Mouse (Mus musculus): ENCODE data around the gene Tlcd2. TPM values are rescaled to one million over a fixed set of nuclear protein-coding genes. Genes with fewer than 3 reads are reported as not detected.

The Tlcd2 gene
- polyA plus RNA-seq, 1 experiment from 2014 or later = 10.6 TPM

GRCm38 (mm10) chr11:75431307-75431706 lies 30.2 kb upstream of the Tlcd2 start:
- no peak for DNase-seq (ENCODE audit: low spot score)

DNA sequence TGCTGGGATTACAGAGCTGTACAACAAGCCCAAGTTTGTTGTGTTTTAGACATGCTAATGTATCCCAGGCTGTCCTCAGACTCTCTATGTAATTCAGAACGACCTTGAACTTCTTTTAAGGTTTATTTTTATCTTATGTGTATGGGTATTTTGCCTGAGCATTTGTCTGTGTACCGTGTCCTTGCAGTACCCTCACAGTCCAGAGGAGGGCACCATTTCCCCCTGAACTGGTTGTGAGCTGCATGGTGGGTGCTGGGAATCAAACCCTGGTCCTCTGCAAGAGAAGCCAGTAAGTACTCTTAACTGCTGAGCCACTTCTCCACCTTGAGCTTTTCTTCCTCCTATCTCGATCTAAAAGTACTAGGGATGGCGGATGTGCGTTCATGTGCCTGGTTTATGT lies 27.4 kb upstream of the Tlcd2 start:
- Histone ChIP-seq H3K36me3 (no peaks in the 10 kb centered on the region), H3K9me3 (replicated peaks) (peaks cover 6% of the 10 kb centered on the region), H3K4me1 (no peaks in the 10 kb centered on the region), H3K27me3 (ENCODE audit: low read depth, poor library complexity, severe bottlenecking) (no peaks in the 10 kb centered on the region), H3K27ac (replicated peaks) (no peak overlapping the region), H3K4me3 (no peak overlapping the region)
- DNase-seq (ENCODE audit: low spot score) = no peak
- 89% methylated on average over 5 of the region's 5 CpGs for whole genome bisulfite sequencing

More at GRCm38 (mm10) chr11:75431307-75431706, 30.2 kb upstream of the Tlcd2 start:
- no peaks in the 10 kb centered on the region for H3K36me3 ChIP-seq
- no peaks in the 10 kb centered on the region for H3K27me3 ChIP-seq (ENCODE audit: low read depth, poor library complexity, severe bottlenecking)
- no peak overlapping the region for H3K27ac ChIP-seq (replicated peaks)
- 89% methylated on average over 11 of the region's 11 CpGs for WGBS
- H3K4me3 ChIP-seq = no peak overlapping the region
- no peaks in the 10 kb centered on the region for H3K4me1 ChIP-seq
- H3K9me3 ChIP-seq (replicated peaks) = peaks cover 6% of the 10 kb centered on the region

DNA sequence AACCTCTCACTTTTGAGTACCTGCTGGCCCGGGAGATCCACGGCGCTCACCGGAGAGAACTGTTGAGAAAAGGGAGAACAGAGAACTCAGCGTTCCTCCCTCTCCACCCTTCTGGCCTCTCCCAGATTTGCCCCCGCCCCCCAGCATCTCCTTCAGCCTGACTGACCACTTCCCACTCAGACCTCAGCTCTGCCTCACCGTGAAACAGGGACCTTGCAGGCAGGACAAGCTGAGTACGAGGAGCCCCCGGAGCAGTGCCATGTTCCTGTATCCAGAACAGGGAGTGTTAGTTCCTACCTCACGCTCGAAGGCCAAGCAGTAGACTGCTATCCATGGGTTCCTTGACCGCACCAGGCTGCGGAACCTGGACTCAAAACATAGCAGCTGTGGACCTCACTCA lies 23.3 kb upstream of the Tlcd2 start:
- Histone ChIP-seq H3K4me3 (no peak overlapping the region), H3K36me3 (peaks cover 12% of the 10 kb centered on the region), H3K27ac (replicated peaks) (no peak overlapping the region), H3K4me1 (no peaks in the 10 kb centered on the region), H3K27me3 (ENCODE audit: low read depth, poor library complexity, severe bottlenecking) (no peaks in the 10 kb centered on the region), H3K9me3 (replicated peaks) (peaks cover 6% of the 10 kb centered on the region)
- no peak for DNase-seq (ENCODE audit: low spot score)
- WGBS = 87% methylated on average over 13 of the region's 13 CpGs

DNA sequence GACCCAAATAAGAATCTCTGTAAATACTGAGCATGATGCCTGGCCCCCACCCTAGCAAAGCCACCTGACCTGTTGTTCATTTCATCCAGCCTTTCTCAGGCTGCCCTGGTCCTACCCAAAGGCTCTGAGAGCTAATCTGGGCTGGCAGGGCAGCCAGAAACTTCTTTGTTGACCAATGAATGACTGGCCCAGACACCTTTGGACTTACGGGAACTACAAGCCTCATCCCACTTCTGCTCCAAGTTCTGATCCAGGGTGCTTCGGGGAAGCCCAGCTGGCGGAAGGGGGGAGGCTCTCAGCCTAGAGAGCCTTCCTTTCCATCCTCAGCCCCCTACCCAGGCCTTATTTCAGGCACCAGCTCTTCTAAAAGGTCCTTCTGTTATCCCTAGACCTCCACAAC lies 22.7 kb upstream of the Tlcd2 start:
- Histone ChIP-seq H3K27me3 (ENCODE audit: low read depth, poor library complexity, severe bottlenecking) (no peaks in the 10 kb centered on the region), H3K27ac (replicated peaks) (no peak overlapping the region), H3K4me1 (peaks cover 5% of the 10 kb centered on the region), H3K36me3 (peaks cover 12% of the 10 kb centered on the region), H3K4me3 (no peak overlapping the region), H3K9me3 (replicated peaks) (peaks cover 6% of the 10 kb centered on the region)
- 90% methylated on average over 3 of the region's 3 CpGs for WGBS
- no peak for DNase-seq (ENCODE audit: low spot score)

- Histone ChIP-seq H3K36me3 (peaks cover 12% of the 10 kb centered on the region), H3K27ac (replicated peaks) (no peak within 1 kb of the TSS), H3K4me3 (no peak within 1 kb of the TSS), H3K27me3 (ENCODE audit: low read depth, poor library complexity, severe bottlenecking) (no peaks in the 10 kb centered on the region), H3K9me3 (replicated peaks) (peaks cover 3% of the 10 kb centered on the region), H3K4me1 (peaks cover 11% of the 10 kb centered on the region)
- 90% methylated on average over 6 of the region's 6 CpGs for WGBS
- DNase-seq (ENCODE audit: low spot score) = no peak
Observed at GRCm38 (mm10) chr11:75439363-75439762, 22.2 kb upstream of the Tlcd2 start, which contains the start of gene Serpinf2. Serpinf2 (minus strand) TSS chr11:75439591.

- H3K4me3 ChIP-seq = no peak overlapping the region
- H3K27ac ChIP-seq (replicated peaks) = no peak overlapping the region
- no peaks in the 10 kb centered on the region for H3K9me3 ChIP-seq (replicated peaks)
- H3K4me1 ChIP-seq = peaks cover 13% of the 10 kb centered on the region
- H3K27me3 ChIP-seq (ENCODE audit: low read depth, poor library complexity, severe bottlenecking) = no peaks in the 10 kb centered on the region
- DNase-seq (ENCODE audit: low spot score) = no peak
- H3K36me3 ChIP-seq = peaks cover 12% of the 10 kb centered on the region
- WGBS = 98% methylated on average over 3 of the region's 3 CpGs
Observed at GRCm38 (mm10) chr11:75439951-75440350, 21.6 kb upstream of the Tlcd2 start.

- no peaks in the 10 kb centered on the region for H3K27me3 ChIP-seq (ENCODE audit: low read depth, poor library complexity, severe bottlenecking)
- no peak overlapping the region for H3K4me3 ChIP-seq
- no peak overlapping the region for H3K27ac ChIP-seq (replicated peaks)
- H3K36me3 ChIP-seq = peaks cover 17% of the 10 kb centered on the region
- 88% methylated on average over 7 of the region's 7 CpGs for WGBS
- no peak for DNase-seq (ENCODE audit: low spot score)
- no peaks in the 10 kb centered on the region for H3K9me3 ChIP-seq (replicated peaks)
- H3K4me1 ChIP-seq = peaks cover 13% of the 10 kb centered on the region
Observed at GRCm38 (mm10) chr11:75441034-75441433, 20.5 kb upstream of the Tlcd2 start.

- H3K9me3 ChIP-seq (replicated peaks) = no peaks in the 10 kb centered on the region
- H3K4me1 ChIP-seq = peaks cover 13% of the 10 kb centered on the region
- no peak for DNase-seq (ENCODE audit: low spot score)
- H3K27ac ChIP-seq (replicated peaks) = no peak overlapping the region
- WGBS = 88% methylated on average over 16 of the region's 16 CpGs
- H3K27me3 ChIP-seq (ENCODE audit: low read depth, poor library complexity, severe bottlenecking) = no peaks in the 10 kb centered on the region
- peaks cover 17% of the 10 kb centered on the region for H3K36me3 ChIP-seq
- H3K4me3 ChIP-seq = no peak overlapping the region
Observed at GRCm38 (mm10) chr11:75441601-75442000, 19.9 kb upstream of the Tlcd2 start.

DNA sequence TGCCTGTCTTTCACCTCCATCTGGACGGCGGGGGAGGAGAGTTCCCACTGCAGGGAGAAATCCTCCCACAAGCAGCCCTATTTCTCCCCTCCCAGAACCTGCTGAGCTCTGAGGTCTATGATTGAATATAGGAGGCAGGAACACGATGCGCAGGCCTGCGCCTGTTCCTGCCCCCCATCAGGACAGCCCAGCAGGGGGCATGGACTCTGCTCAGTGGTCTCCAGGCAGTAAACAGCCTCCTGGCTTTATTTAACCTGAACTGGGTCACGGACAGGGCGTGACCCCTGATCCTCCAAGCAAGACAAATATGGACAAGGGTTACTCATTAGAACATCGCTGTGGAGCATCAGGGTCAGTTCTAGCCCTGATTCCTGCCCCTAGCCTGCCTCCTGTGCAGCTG lies 17.8 kb upstream of the Tlcd2 start:
- no peak for DNase-seq (ENCODE audit: low spot score)
- H3K36me3 ChIP-seq = peaks cover 34% of the 10 kb centered on the region

DNA sequence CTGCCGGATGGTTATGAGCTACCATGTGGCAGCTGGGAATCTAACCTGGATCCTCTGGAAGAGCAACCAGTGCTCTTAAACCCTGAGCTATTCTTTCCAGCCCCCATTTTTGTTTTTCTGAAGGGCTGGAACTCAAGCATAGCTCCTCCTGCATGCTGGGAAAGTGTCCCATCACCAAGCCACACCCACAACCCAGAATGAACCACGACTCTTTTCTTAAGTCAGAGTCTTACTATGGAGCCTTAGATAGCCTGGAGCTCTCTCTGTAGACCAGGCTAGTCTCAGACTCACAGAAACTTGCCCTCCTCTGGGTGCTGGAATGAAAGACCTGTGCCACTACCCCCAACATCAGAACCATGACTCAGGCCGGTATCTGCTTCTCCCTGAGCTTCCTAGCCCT lies 12.9 kb upstream of the Tlcd2 start:
- Histone ChIP-seq H3K27ac (replicated peaks) (no peak overlapping the region), H3K9me3 (replicated peaks) (no peaks in the 10 kb centered on the region), H3K27me3 (ENCODE audit: low read depth, poor library complexity, severe bottlenecking) (peaks cover 4% of the 10 kb centered on the region), H3K36me3 (peaks cover 39% of the 10 kb centered on the region), H3K4me1 (peaks cover 27% of the 10 kb centered on the region), H3K4me3 (no peak overlapping the region)
- no peak for DNase-seq (ENCODE audit: low spot score)
- 86% methylated on average over 3 of the region's 3 CpGs for WGBS

More for the DNA sequence above, 17.8 kb upstream of the Tlcd2 start:
- whole genome bisulfite sequencing = 44% methylated on average over 8 of the region's 8 CpGs
- no peak overlapping the region for H3K4me3 ChIP-seq
- no peaks in the 10 kb centered on the region for H3K9me3 ChIP-seq (replicated peaks)
- 0 out of 2 replicates have a peak overlapping the region, but pooled peaks have one; percentile 13 for H3K27ac ChIP-seq (replicated peaks)
- H3K4me1 ChIP-seq = peaks cover 13% of the 10 kb centered on the region
- no peaks in the 10 kb centered on the region for H3K27me3 ChIP-seq (ENCODE audit: low read depth, poor library complexity, severe bottlenecking)

- Histone ChIP-seq H3K36me3 (peaks cover 39% of the 10 kb centered on the region), H3K9me3 (replicated peaks) (no peaks in the 10 kb centered on the region), H3K27me3 (ENCODE audit: low read depth, poor library complexity, severe bottlenecking) (peaks cover 8% of the 10 kb centered on the region), H3K4me1 (peaks cover 27% of the 10 kb centered on the region), H3K27ac (replicated peaks) (peak overlapping the region; percentile 60), H3K4me3 (no peak overlapping the region)
- WGBS = 85% methylated on average over 7 of the region's 7 CpGs
- no peak for DNase-seq (ENCODE audit: low spot score)
Observed at GRCm38 (mm10) chr11:75449695-75450094, 11.8 kb upstream of the Tlcd2 start.

DNA sequence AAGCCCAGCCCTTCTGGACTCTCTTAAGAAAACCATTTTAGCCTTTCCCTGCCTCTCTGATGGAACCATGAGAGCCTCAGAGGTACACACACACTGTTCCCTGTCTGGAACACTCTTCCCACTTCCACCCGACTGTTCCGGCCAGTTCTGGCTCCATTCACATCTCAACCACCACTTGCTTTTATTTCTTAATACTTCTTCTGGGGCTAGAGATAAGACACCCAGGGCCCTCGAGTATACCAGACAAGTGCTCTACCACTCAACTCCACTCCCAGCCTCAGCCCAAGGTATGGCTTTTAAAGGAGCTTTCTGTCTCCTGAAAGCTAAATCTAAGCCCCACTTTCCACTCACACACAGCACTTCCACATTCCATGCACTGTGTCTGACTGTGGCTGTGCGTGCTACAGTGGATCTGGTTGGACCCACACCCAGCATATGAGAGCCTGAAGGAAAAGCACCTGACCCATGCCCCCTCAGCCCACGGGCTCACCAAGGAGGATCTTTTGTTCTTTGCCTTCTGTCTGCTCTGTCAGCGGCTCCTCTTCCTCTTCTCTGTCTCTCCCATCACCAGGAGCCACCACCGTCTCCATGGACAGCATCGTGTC lies 11.1 kb upstream of the Tlcd2 start:
- DNase-seq (ENCODE audit: low spot score) = no peak
- no peak overlapping the region for H3K27ac ChIP-seq (replicated peaks)

DNA sequence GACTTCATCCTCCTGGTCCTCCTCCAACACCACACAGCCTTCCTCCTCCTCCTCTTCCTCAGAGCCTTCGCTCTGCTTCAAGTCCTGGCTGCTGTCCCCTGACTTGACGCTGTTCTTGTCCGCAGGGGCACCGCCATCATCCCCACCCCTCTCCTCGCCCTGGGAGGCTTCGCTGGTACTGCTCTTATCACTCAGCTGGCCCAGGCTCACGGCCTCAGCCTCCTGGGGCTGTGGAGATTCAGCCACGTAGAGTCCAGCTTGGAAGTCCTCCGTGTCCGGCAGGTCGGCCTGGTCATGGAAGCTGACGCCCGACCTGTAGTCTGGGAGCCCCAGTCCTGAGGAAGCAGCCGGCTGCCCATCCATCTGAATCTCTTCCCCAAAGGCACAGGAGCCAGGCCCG lies 10.6 kb upstream of the Tlcd2 start:
- H3K36me3 ChIP-seq = peaks cover 34% of the 10 kb centered on the region
- H3K27me3 ChIP-seq (ENCODE audit: low read depth, poor library complexity, severe bottlenecking) = peaks cover 8% of the 10 kb centered on the region
- WGBS = 91% methylated on average over 15 of the region's 15 CpGs
- H3K4me3 ChIP-seq = no peak overlapping the region
- H3K4me1 ChIP-seq = peaks cover 34% of the 10 kb centered on the region
- H3K9me3 ChIP-seq (replicated peaks) = no peaks in the 10 kb centered on the region
- H3K27ac ChIP-seq (replicated peaks) = no peak overlapping the region
- DNase-seq (ENCODE audit: low spot score) = no peak

More for the DNA sequence above, 11.1 kb upstream of the Tlcd2 start:
- WGBS = 90% methylated on average over 8 of the region's 8 CpGs
- Histone ChIP-seq H3K4me3 (no peak overlapping the region), H3K9me3 (replicated peaks) (no peaks in the 10 kb centered on the region), H3K27me3 (ENCODE audit: low read depth, poor library complexity, severe bottlenecking) (peaks cover 8% of the 10 kb centered on the region), H3K4me1 (peaks cover 34% of the 10 kb centered on the region), H3K36me3 (peaks cover 36% of the 10 kb centered on the region)

Measured in midbrain, embryonic 10.5 days (tissue).